Mouse (Mus musculus) lung, embryonic 16.5 days (tissue): ENCODE measurements around the gene Nipal4. TPM values are rescaled to one million over a fixed set of nuclear protein-coding genes. Genes with fewer than 3 reads are reported as not detected.

ENCODE experiments used
- ATAC-seq: fragments of 200-750 bp; cut with Nextera tagmentation; 2 replicates; pipeline ENCODE4 v1.8.0; 2017; ENCODE audit warnings: low read depth, mild to moderate bottlenecking, moderate library complexity
- H3K27ac ChIP-seq: fragments of 300-500 bp; sonication (generic); 2 replicates; pipeline ENCODE4 v1.5.1; 2014; ENCODE audit warnings: mild to moderate bottlenecking, control low read depth, low read length
- H3K27me3 ChIP-seq: fragments of 300-500 bp; sonication (generic); 2 replicates; pipeline ENCODE4 v1.6.1; 2014; ENCODE audit warnings: low read depth, low read length, mixed read lengths; ENCODE audit not compliant: control insufficient read depth, insufficient read depth
- H3K36me3 ChIP-seq: fragments of 300-500 bp; sonication (generic); 2 replicates; pipeline ENCODE4 v1.6.1; 2014; ENCODE audit warnings: low read length; ENCODE audit not compliant: control insufficient read depth, insufficient read depth
- H3K4me1 ChIP-seq: fragments of 300-500 bp; sonication (generic); replicated peaks from 2 replicates; pipeline ENCODE4 v1.6.1; 2014; ENCODE audit warnings: low read length, mixed read lengths; ENCODE audit not compliant: control insufficient read depth, insufficient read depth
- H3K4me2 ChIP-seq: fragments of 300-500 bp; sonication (generic); 2 replicates; pipeline ENCODE4 v1.6.1; 2014; ENCODE audit warnings: low read depth, low read length, control low read depth
- H3K4me3 ChIP-seq: fragments of 300-500 bp; sonication (generic); 2 replicates; pipeline ENCODE4 v1.5.1; 2014; ENCODE audit warnings: mild to moderate bottlenecking, low read length, control low read depth
- H3K9ac ChIP-seq: fragments of 300-500 bp; sonication (generic); 2 replicates; pipeline ENCODE4 v1.6.1; 2014; ENCODE audit warnings: low read length, control low read depth
- H3K9me3 ChIP-seq: fragments of 300-500 bp; sonication (generic); 2 replicates; pipeline ENCODE4 v1.6.1; 2016; ENCODE audit warnings: low read length; ENCODE audit not compliant: control insufficient read depth
- WGBS: fragments of 180-500 bp; shearing (Covaris S2); extraction: QIAGEN DNeasy Blood & Tissue Kit; methylation state at CpG from one replicate; pipeline ENCODE4 v1.1.7; 2014; 5-methylcytosine and 5-hydroxymethylcytosine counted together
- polyA plus RNA-seq: library from polyadenylated mRNA; unstranded; fragments of >200 nt; fragmentation: Nextera tagmentation; extraction: Ambion mirVana; gene quantifications from 2 replicates; pipeline ENCODE4 v1.2.1, GENCODE M21; 2015

Nipal4 gene
- polyA plus RNA-seq, 1 experiment from 2014 or later = 1.4 TPM

DNA sequence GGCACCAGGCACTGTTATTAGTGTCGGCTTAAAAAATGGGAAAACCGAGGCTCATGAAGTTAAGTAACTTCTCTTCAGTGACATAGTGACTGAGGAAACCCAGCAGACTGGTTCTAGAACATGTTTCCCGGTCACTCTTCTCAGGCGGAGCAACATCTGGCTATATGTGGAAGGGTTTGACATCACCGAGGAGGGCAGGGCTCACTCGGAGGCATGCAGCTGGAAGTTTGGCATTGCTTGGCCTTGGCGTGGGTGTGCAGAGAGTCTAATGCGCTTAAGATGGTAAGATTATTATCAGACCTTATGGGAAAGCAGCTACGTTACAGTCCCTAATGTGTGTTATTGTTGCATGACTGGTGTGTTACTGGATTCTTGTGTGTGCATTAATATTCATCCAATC is 5.8 kb upstream of the Nipal4 start:
- Histone ChIP-seq H3K9me3 (no peaks in the 10 kb centered on the region), H3K4me3 (no peak overlapping the region), H3K4me1 (no peaks in the 10 kb centered on the region), H3K4me2 (no peak overlapping the region), H3K9ac (no peak overlapping the region), H3K36me3 (no peaks in the 10 kb centered on the region), H3K27me3 (no peaks in the 10 kb centered on the region), H3K27ac (no peak overlapping the region)
- ATAC-seq = no peak
- 89% methylated on average over 9 of the region's 9 CpGs for WGBS

DNA sequence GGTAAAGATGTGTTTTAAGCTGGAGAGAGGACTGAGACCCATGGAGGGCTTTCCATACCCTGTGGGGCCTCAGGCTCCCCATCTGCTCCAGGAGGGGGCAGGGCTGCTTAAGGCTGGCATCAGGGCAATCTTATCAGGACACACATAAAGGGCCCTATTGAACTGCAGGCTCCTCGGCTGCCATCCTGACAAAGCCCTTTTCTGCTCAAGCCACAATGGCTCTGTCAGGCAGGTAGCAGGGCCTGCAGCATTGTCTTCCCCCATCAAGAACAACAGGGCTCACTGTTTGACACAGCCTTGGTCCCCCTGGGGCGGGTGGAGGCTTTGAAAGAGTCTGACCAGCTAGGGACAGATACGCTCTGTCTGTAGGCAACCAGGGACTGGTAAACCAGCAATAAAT is 3.6 kb upstream of the Nipal4 start:
- WGBS = 60% methylated on average over 3 of the region's 3 CpGs
- peaks cover 2% of the 10 kb centered on the region for H3K27me3 ChIP-seq
- no peaks in the 10 kb centered on the region for H3K36me3 ChIP-seq
- no peak overlapping the region for H3K9ac ChIP-seq
- H3K9me3 ChIP-seq = no peaks in the 10 kb centered on the region
- no peak for ATAC-seq
- no peaks in the 10 kb centered on the region; the same call in 1 of the 2 replicates for H3K4me1 ChIP-seq
- H3K4me3 ChIP-seq = no peak overlapping the region
- H3K27ac ChIP-seq = no peak overlapping the region
- no peak overlapping the region for H3K4me2 ChIP-seq

DNA sequence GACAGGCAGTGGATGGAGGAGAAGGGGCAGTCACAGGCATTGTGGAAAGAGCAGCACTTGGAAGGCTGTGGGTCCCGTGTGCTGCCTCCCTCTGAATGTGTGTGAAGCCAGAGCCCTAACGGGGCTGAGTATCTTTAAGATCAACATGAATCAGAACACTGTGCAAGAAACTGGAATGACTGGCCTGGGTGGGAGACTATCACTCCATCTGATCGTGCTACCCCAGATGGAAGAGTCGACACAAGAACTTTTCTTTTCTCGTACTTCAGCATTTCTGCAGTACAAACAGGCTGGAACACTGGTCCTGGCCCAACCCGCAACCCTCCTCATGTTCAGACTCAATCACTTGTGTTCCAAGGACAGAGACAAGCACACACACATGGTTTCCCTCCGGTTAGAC is 2.2 kb upstream of the Nipal4 start:
- H3K4me2 ChIP-seq = no peak overlapping the region
- H3K4me1 ChIP-seq = no peaks in the 10 kb centered on the region; the same call in 1 of the 2 replicates
- H3K9ac ChIP-seq = no peak overlapping the region
- no peak overlapping the region for H3K4me3 ChIP-seq
- no peaks in the 10 kb centered on the region for H3K9me3 ChIP-seq
- no peaks in the 10 kb centered on the region for H3K36me3 ChIP-seq
- no peak overlapping the region for H3K27ac ChIP-seq
- H3K27me3 ChIP-seq = peaks cover 2% of the 10 kb centered on the region
- WGBS = 77% methylated on average over 7 of the region's 7 CpGs
- ATAC-seq = no peak

DNA sequence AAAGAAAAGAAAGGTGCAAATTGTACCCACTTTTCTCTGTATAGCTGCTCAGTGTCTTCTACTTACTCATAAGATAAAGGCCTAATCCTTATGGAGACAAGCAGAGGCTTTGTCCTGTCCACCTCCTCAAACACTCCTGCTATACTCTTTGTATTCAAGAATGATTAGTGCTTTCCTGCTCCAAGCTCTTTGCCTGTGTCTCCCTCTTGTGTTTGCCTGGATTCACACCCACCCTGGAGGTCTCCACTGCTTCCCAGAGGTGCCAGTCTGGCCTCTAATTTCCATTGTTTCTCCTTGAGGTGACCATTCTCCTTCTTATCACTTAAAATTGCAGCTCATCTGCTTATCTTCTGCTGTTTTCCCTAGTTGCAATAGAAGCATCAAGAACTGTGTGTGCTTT is 8.8 kb downstream of the Nipal4 start:
- no peak for ATAC-seq
- Histone ChIP-seq H3K4me2 (no peak overlapping the region), H3K9me3 (no peaks in the 10 kb centered on the region), H3K36me3 (no peaks in the 10 kb centered on the region), H3K27me3 (no peaks in the 10 kb centered on the region), H3K4me1 (no peaks in the 10 kb centered on the region), H3K27ac (no peak overlapping the region), H3K9ac (no peak overlapping the region), H3K4me3 (no peak overlapping the region)

DNA sequence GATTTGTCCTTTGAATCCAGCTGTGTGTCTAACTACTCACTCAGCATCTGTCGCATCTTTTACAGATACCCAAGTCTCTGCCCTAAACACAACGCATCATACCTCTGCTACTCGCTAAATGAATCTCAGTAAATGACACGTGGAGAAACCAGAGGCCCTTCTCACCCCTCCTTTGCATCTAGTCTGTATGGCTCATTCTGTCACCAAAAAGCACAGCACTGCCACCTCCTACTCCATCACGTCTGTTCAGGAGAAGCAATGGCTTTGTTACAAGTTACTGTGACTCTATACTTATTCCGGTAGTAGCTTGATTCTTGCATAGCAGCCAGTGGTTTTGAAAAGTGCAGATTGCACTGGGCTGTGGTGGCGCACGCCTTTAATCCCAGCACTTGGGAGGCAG is 9.4 kb downstream of the Nipal4 start:
- Histone ChIP-seq H3K27me3 (no peaks in the 10 kb centered on the region), H3K4me1 (no peaks in the 10 kb centered on the region), H3K9ac (no peak overlapping the region), H3K36me3 (no peaks in the 10 kb centered on the region), H3K27ac (no peak overlapping the region), H3K4me2 (no peak overlapping the region), H3K9me3 (no peaks in the 10 kb centered on the region), H3K4me3 (no peak overlapping the region)
- WGBS = 83% methylated on average over 8 of the region's 8 CpGs
- ATAC-seq = no peak

DNA sequence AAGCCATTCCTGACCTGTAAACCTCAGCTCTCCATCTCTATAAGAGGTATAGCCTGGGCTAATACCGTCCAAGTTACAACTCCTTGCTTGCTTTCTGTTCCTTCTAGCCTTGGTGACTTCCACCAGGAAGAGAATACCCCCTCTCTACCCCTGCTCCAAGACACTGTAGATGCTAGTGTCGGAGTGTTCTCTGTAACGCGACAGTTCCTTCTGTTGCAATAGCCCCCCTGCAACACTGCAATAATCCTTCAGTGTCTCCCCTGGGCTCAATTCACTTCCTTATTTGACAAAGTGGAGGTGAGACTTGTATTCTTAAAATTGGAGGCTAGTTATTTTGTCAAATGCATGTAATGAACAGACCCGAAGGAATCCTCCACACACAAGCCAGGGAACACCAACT is 19.7 kb downstream of the Nipal4 start:
- Histone ChIP-seq H3K36me3 (peaks cover 16% of the 10 kb centered on the region), H3K9me3 (no peaks in the 10 kb centered on the region), H3K4me3 (no peak overlapping the region), H3K27me3 (no peaks in the 10 kb centered on the region), H3K4me2 (no peak overlapping the region), H3K4me1 (no peaks in the 10 kb centered on the region), H3K9ac (no peak overlapping the region), H3K27ac (no peak overlapping the region)
- 91% methylated on average over 5 of the region's 5 CpGs for WGBS
- no peak for ATAC-seq

DNA sequence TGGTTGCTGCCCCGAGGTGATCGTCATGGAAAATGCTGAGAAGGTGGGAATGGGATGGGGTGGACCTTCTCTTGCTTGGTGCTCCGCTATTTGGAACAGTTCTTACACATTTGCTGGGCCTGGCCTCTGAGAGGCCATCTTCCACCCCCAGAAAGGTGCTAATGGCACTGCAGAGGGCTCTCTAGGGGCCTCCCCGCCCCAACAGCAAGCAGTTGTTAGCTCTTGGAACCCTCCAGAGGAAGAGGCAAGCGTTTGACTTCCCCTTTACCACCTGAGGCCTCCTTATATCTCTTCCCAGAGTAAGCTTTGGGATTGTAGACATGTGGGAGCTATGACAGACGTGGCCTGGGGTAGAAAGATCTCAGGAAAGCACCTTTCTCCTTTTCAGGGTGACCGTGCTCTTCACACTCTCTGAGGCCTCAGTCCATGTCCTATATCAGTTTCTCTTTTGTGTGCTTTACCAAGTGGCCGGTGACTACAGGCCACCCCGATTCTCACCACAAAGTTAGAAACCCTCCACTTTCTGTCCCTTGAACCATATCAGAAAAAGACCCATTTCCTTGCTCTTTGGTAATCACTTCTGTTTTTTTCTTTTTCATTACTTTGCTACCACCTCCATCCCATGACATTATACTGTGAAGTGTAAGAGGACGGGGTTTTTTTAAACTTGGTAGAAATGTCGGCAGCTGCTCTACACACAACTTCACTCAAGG is 21.0 kb downstream of the Nipal4 start:
- Histone ChIP-seq H3K27ac (no peak overlapping the region), H3K27me3 (no peaks in the 10 kb centered on the region), H3K9ac (no peak overlapping the region), H3K9me3 (no peaks in the 10 kb centered on the region), H3K36me3 (peaks cover 20% of the 10 kb centered on the region), H3K4me3 (no peak overlapping the region), H3K4me1 (no peaks in the 10 kb centered on the region), H3K4me2 (no peak overlapping the region)
- WGBS = 83% methylated on average over 11 of the region's 11 CpGs
- no peak for ATAC-seq

DNA sequence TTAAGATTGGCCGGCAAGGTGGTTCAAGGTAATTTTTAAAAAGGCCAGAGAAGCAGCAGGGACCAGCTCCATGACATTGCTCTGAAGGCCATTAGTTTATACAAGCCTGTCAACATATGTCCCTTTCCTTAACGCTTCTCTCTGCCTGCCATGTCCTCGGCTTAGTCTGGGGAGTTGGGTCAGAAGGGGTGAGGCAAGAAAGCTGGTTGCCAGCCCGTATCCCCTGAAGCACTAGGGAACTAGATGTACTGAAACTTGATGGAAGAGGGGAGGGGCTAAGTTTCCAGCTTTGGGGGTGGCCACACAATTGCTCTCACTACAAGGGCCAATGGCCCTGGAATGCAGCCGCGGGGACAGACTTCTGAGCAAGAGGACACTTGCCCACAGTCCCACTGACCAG is 23.0 kb downstream of the Nipal4 start:
- H3K27ac ChIP-seq = no peak overlapping the region
- H3K9me3 ChIP-seq = no peaks in the 10 kb centered on the region
- H3K4me3 ChIP-seq = no peak overlapping the region
- no peak overlapping the region for H3K4me2 ChIP-seq
- no peaks in the 10 kb centered on the region for H3K27me3 ChIP-seq
- peaks cover 33% of the 10 kb centered on the region for H3K36me3 ChIP-seq
- H3K9ac ChIP-seq = no peak overlapping the region
- no peaks in the 10 kb centered on the region for H3K4me1 ChIP-seq
- no peak for ATAC-seq
- 64% methylated on average over 6 of the region's 6 CpGs for WGBS

DNA sequence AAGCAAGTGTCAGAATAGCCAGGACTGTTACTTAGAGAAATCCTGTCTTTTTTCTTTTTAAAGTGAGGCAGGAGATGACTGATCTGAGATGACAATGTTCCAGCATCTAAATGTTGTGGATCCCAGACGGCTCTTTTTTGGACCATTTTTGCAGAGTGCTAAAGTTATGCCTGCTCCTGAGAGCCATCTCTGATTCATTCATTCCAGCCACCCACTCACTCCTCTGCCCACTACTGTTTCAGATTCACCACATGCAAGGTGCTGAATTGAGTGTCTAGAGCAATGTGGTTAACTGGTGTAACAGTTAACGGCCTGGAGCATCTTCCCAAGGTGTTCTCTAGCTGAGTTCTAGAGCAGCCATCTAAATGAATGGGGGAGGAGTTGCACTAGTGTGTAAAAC is 31.4 kb downstream of the Nipal4 start:
- ATAC-seq = no peak
- peaks cover 28% of the 10 kb centered on the region for H3K36me3 ChIP-seq

More for the DNA sequence above, 31.4 kb downstream of the Nipal4 start:
- no peak overlapping the region for H3K4me2 ChIP-seq
- H3K9me3 ChIP-seq = no peaks in the 10 kb centered on the region
- H3K27ac ChIP-seq = no peak overlapping the region
- no peak overlapping the region for H3K9ac ChIP-seq
- no peak overlapping the region for H3K4me3 ChIP-seq
- H3K4me1 ChIP-seq = no peaks in the 10 kb centered on the region
- no peaks in the 10 kb centered on the region for H3K27me3 ChIP-seq
- WGBS = 82% methylated on average over 2 of the region's 2 CpGs
